Mouse (Mus musculus) midbrain, embryonic 11.5 days (tissue): ENCODE measurements at regions not wholly inside any gene's neighbourhood (a gene's known extent, or its start where the extent isn't known, plus 50 kb on each side); places are given as distances from the start of the nearest gene placed in this dataset.

Experiments used
- ATAC-seq: fragments of 200-750 bp; cut with Nextera tagmentation; 2 replicates; pipeline ENCODE4 v1.8.0; 2017; ENCODE audit warnings: moderate TSS enrichment, moderate library complexity; ENCODE audit not compliant: low FRiP score
- DNase-seq: peaks from one replicate; pipeline ENCODE4 v3.0.0; 2015; ENCODE audit warnings: low spot score; ENCODE audit errors: missing footprints
- H3K27ac ChIP-seq: fragments of 300-500 bp; sonication (generic); 2 replicates; pipeline ENCODE4 v1.5.1; 2014; ENCODE audit warnings: low read depth, low read length
- H3K27me3 ChIP-seq: fragments of 300-500 bp; sonication (generic); 2 replicates; pipeline ENCODE4 v1.6.1; 2014; ENCODE audit warnings: mild to moderate bottlenecking, low read length, moderate library complexity, mixed read lengths; ENCODE audit not compliant: control insufficient read depth, insufficient read depth
- H3K36me3 ChIP-seq: fragments of 300-500 bp; sonication (generic); 2 replicates; pipeline ENCODE4 v1.6.1; 2014; ENCODE audit warnings: mild to moderate bottlenecking, low read length, moderate library complexity, mixed read lengths; ENCODE audit not compliant: control insufficient read depth, insufficient read depth
- H3K4me1 ChIP-seq: fragments of 300-500 bp; sonication (generic); 2 replicates; pipeline ENCODE4 v1.6.1; 2014; ENCODE audit warnings: low read length; ENCODE audit not compliant: control insufficient read depth, insufficient read depth
- H3K4me2 ChIP-seq: fragments of 300-500 bp; sonication (generic); 2 replicates; pipeline ENCODE4 v1.6.1; 2014; ENCODE audit warnings: mild to moderate bottlenecking, moderate library complexity
- H3K4me3 ChIP-seq: fragments of 300-500 bp; sonication (generic); 2 replicates; pipeline ENCODE4 v1.5.1; 2014; ENCODE audit warnings: low read depth, low read length
- H3K9ac ChIP-seq: fragments of 300-500 bp; sonication (generic); 2 replicates; pipeline ENCODE4 v1.6.1; 2014; ENCODE audit warnings: low read length
- H3K9me3 ChIP-seq: fragments of 300-500 bp; sonication (generic); 2 replicates; pipeline ENCODE4 v1.6.1; 2016; ENCODE audit warnings: low read length; ENCODE audit not compliant: control insufficient read depth
- WGBS: fragments of 180-500 bp; shearing (Covaris S2); extraction: QIAGEN DNeasy Blood & Tissue Kit; methylation state at CpG from one replicate; pipeline ENCODE4 v1.1.7; 2014; 5-methylcytosine and 5-hydroxymethylcytosine counted together

DNA sequence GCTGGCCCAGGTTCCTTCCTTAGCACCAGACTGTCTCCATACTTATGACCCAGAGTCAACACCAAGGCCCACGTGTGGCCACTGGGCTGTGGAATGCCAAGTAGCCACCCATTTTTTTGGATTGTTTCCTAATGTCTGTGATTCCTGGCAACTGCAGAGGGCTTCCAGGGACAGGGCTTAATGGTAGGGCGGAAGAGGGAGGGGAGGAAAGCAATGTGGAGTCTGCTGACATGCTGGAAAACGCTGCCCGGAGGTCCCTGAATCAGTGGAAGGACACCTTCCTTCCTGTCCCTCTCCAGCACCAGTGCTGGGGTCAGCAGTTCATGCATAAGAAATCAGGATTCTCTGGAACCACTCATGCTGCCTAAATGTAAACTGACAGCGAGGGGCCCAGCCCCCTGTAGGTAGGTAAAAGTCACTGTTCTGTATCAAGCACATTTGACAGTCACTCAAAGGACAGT, 90.8 kb downstream of the Iyd start:
- H3K9ac ChIP-seq: no peak overlapping the region
- 60% methylated on average over 5 of the region's 5 CpGs for WGBS
- no peak overlapping the region for H3K4me3 ChIP-seq
- H3K9me3 ChIP-seq: no peaks in the 10 kb centered on the region
- no peaks in the 10 kb centered on the region for H3K36me3 ChIP-seq
- no peak overlapping the region for H3K4me2 ChIP-seq
- no peak overlapping the region for H3K27ac ChIP-seq
- DNase-seq (peak; percentile 73), ATAC-seq (no peak)
- H3K4me1 ChIP-seq: no peaks in the 10 kb centered on the region
- H3K27me3 ChIP-seq: no peaks in the 10 kb centered on the region

DNA sequence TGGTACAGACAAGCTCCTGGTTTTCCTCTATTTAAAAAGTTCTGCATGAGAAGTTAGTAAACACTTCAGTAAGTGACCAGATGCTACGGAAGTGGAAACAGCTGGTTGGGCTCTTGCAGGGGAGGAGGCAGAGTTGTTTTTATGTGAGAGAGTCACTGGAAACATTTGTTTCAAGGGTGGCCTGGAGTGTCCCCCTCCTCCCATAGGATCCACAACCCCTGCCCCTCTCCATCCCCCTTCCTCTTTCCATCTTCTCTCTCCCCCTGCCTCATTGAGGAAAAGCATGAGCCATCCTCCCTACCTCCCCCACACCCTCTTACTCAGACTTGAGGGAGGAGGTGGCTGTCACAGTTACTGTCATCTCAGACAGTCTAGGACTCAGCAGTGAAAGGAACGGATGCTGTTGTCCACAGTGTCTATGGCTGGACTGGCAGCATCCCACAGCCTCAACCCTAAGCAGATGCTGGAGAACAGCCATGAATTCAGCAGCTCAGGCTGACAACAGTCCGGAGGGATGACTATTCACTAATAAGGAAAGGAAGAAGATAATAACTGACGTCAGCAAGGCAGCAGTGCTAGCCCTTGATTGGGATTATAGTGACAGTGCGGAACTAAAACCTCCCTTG, 93.9 kb downstream of the Iyd start:
- WGBS: 54% methylated on average over 5 of the region's 5 CpGs
- ATAC-seq: peak; percentile 65; the same call in 1 of the 2 replicates

GRCm38 (mm10) chr10:3644111-3644510, 96.1 kb upstream of the Plekhg1 start:
- WGBS: 78% methylated on average over 5 of the region's 5 CpGs
- no peak overlapping the region for H3K9ac ChIP-seq

More for the DNA sequence above, 93.9 kb downstream of the Iyd start:
- Histone ChIP-seq H3K4me3 (no peak overlapping the region), H3K27me3 (no peaks in the 10 kb centered on the region), H3K9me3 (no peaks in the 10 kb centered on the region), H3K4me1 (no peaks in the 10 kb centered on the region), H3K27ac (no peak overlapping the region), H3K9ac (no peak overlapping the region), H3K36me3 (no peaks in the 10 kb centered on the region), H3K4me2 (no peak overlapping the region)
- no peak for DNase-seq

DNA sequence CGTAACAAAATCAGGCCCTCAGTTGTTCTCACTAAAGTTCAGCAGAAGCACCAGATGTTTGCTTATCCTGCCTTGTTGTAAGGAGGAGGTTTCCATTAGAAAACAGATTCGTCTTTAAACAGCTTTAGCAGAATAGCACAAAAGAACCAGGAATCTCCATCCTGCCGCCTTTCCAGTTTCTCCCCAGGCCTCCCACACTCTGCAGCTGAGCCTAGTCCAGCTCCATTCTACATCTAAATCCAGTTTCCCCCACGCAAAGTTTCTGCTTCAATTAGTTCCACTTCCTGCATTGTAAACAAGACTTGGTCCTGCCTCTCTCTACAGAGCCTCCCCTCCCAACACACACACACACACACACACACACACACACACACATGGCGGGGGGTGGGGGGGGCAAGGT, 95.1 kb upstream of the Plekhg1 start:
- Histone ChIP-seq H3K27me3 (no peaks in the 10 kb centered on the region), H3K27ac (no peak overlapping the region), H3K4me1 (no peaks in the 10 kb centered on the region), H3K4me2 (no peak overlapping the region), H3K4me3 (no peak overlapping the region), H3K36me3 (no peaks in the 10 kb centered on the region), H3K9me3 (no peaks in the 10 kb centered on the region), H3K9ac (no peak overlapping the region)
- WGBS: 54% methylated on average over 5 of the region's 5 CpGs
- DNase-seq (peak; percentile 59), ATAC-seq (no peak)

More at GRCm38 (mm10) chr10:3644111-3644510, 96.1 kb upstream of the Plekhg1 start:
- H3K27ac ChIP-seq: no peak overlapping the region
- H3K4me3 ChIP-seq: no peak overlapping the region
- no peak overlapping the region for H3K4me2 ChIP-seq
- DNase-seq (peak; percentile 71), ATAC-seq (no peak)
- no peaks in the 10 kb centered on the region for H3K27me3 ChIP-seq
- no peaks in the 10 kb centered on the region for H3K36me3 ChIP-seq
- no peaks in the 10 kb centered on the region for H3K9me3 ChIP-seq
- no peaks in the 10 kb centered on the region for H3K4me1 ChIP-seq

DNA sequence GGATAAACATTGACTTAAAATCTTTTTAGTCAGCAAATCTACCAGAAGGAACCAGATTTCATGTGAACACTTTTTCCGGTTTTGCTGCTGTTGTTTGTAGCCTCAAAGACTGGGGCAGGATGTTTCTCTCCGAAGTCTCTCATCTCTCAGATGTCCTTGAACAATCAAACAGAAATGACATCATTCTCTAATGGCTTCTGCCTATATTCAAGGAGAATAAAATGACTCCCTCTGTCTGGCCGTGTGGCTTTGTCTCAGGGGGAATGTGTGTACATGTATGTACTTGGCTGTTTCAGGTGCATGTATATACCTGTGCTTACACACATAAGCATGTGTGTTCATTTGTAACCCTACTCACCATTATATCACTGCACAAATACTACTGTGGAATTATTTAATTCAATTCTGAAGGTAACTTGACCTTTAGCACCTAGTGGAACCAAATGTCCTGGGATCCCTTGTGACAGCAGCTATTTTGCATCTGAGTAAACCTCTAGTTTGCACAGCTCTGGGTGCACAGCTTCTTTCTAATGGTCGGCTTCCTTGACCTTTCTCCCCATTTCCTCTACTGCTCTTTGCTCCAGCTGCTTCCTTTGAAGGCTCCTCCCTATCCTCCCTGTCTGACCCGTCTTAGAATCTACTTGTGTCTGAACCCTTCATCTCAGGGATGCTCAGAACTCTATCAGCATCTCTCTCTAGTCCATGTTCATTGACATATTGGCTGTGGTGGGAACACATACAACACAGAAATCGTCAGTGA, 93.8 kb upstream of the Plekhg1 start:
- Histone ChIP-seq H3K27me3 (no peaks in the 10 kb centered on the region), H3K9me3 (no peaks in the 10 kb centered on the region), H3K4me3 (no peak overlapping the region), H3K9ac (no peak overlapping the region), H3K4me2 (no peak overlapping the region), H3K36me3 (no peaks in the 10 kb centered on the region), H3K27ac (no peak overlapping the region), H3K4me1 (no peaks in the 10 kb centered on the region)
- 74% methylated on average over 6 of the region's 6 CpGs for WGBS
- DNase-seq (peak; percentile 65), ATAC-seq (no peak)

DNA sequence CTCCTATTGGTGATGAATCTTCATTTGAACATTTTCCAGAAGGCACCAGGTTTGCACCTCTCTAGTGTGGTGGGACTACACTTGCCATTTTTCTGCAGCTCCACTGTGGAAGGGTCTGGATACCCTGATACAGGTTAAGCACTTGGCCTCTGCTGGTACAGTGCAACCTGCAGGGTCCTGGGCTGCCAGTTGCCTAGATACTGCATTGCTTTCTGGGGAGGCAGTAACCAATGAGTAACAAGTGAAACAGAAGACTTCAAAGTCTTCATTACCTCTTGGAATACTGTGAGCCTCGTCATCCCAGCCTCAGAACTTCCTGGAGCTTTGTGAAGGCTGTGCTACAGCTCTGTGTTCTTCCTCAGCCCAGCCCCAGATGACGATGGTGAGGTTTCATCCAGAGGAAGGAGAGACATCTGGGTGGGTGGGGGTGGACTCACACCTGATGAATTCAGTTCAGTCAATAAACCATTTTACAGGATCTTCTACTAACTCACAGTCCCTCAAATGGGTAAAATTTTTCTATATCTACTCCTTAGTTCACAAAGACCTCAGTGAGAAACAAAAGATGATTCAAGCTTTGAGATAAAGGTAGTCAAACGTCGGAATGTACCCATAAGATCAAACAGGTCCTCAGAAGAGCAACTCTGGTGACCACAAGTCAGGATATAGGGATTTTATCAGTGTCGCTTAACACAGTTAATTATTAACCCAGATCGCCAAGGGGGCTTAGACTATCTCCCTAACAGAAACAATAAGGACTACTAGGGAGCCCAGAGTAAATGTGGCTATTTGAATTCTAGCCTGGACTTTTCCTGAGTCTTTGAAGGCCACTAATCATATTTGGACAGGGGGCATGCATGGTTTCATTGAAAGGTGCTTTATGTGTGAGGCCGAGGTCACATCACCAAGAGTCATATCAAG, 92.1 kb upstream of the Plekhg1 start:
- Histone ChIP-seq H3K9me3 (no peaks in the 10 kb centered on the region), H3K27me3 (no peaks in the 10 kb centered on the region), H3K4me3 (no peak overlapping the region), H3K9ac (no peak overlapping the region), H3K4me1 (no peaks in the 10 kb centered on the region), H3K4me2 (no peak overlapping the region), H3K36me3 (no peaks in the 10 kb centered on the region), H3K27ac (no peak overlapping the region)
- WGBS: 83% methylated on average over 7 of the region's 7 CpGs
- peak; percentile 59 for DNase-seq
- no peak for ATAC-seq

GRCm38 (mm10) chr10:3649983-3650382, 90.2 kb upstream of the Plekhg1 start:
- DNase-seq: no peak
- H3K27ac ChIP-seq: no peak overlapping the region
- no peaks in the 10 kb centered on the region for H3K36me3 ChIP-seq
- no peak for ATAC-seq
- H3K4me2 ChIP-seq: no peak overlapping the region
- no peaks in the 10 kb centered on the region for H3K4me1 ChIP-seq
- H3K4me3 ChIP-seq: no peak overlapping the region
- WGBS: 81% methylated on average over 1 of the region's 1 CpGs
- H3K9ac ChIP-seq: no peak overlapping the region
- no peaks in the 10 kb centered on the region for H3K27me3 ChIP-seq
- no peaks in the 10 kb centered on the region for H3K9me3 ChIP-seq

DNA sequence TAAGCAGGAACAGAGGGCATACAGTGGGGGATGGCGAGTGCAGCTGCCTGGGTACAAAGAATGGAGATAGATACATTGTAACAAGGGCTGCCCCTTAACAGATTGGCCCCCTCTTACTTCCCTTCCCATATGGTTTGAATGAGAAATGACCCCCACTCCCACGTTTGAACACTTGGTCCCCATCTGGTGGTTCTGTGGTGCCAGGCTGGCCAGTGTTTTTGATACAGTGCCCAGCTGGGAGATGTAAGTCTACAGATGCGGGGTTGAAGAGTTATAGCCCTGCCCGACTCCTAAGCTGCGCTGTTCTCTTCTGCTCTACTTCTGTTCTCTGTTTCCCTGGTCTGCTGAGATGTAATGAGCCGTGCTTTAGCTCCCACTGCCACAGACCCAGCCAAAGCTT, 89.6 kb upstream of the Plekhg1 start:
- peak; percentile 60 for DNase-seq
- Histone ChIP-seq H3K9ac (no peak overlapping the region), H3K27ac (no peak overlapping the region), H3K36me3 (no peaks in the 10 kb centered on the region), H3K4me3 (no peak overlapping the region), H3K4me1 (no peaks in the 10 kb centered on the region), H3K27me3 (no peaks in the 10 kb centered on the region), H3K4me2 (no peak overlapping the region), H3K9me3 (no peaks in the 10 kb centered on the region)
- WGBS: 79% methylated on average over 6 of the region's 6 CpGs
- ATAC-seq: no peak
